Mouse (Mus musculus): ENCODE data around the gene Vmn1r32. TPM values are rescaled to one million over a fixed set of nuclear protein-coding genes. Genes with fewer than 3 reads are reported as not detected.

Gene Vmn1r32
- polyA plus RNA-seq (2015; fragmentation: Nextera tagmentation; extraction: Ambion mirVana), result not detected in 2 replicates

DNA sequence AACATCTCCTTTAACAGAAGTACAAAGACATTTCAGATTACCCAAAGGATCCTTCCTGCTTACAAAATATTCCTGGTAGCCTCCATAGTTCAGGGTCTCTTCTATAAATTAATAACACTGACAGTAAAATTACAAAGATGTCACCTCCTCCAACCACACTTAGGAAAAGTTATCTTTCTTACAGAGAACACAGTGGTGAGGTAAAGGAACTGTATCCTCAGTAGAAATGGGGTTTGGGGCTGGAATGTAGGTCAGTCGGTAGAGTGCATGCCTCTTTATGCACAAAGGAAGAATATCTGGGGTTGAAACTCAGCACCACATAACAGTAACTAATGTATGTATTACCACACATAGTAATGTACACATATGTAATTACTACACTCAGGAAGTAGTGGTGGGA is at the start of gene Vmn1r32:
Vmn1r32 (minus strand) TSS at position 101 of the 400 bp plus-strand sequence.
- H3K9ac ChIP-seq (ENCODE audit: low read depth, low read length), result no peak within 1 kb of the TSS
- no peaks in the 10 kb centered on the region for H3K27me3 ChIP-seq (ENCODE audit: insufficient read depth, low read length)
- no peak within 1 kb of the TSS for H3K27ac ChIP-seq
- ATAC-seq (replicated peaks; ENCODE audit: low FRiP score, low read depth), result no peak
- H3K4me1 ChIP-seq (replicated peaks; ENCODE audit: insufficient read depth, low read length), result no peaks in the 10 kb centered on the region
- no peaks in the 10 kb centered on the region for H3K9me3 ChIP-seq (replicated peaks; ENCODE audit: low read length)
- H3K36me3 ChIP-seq (ENCODE audit: insufficient read depth, low read length), result no peaks in the 10 kb centered on the region
- no peak within 1 kb of the TSS for H3K4me3 ChIP-seq (replicated peaks; ENCODE audit: low read depth, low read length)
- WGBS, result 76% methylated on average over 1 of the region's 1 CpGs
- no peak for DNase-seq (ENCODE audit: low spot score)
- H3K4me2 ChIP-seq (ENCODE audit: low read length), result no peak within 1 kb of the TSS
- no peak for TF ChIP-seq CTCF (IDR thresholded peaks at IDR 0.05; ENCODE audit: low read depth)

- ATAC-seq (replicated peaks; ENCODE audit: low FRiP score, low read depth) (no peak), DNase-seq (ENCODE audit: low spot score) (no peak)
- no peak overlapping the region for H3K4me3 ChIP-seq (replicated peaks; ENCODE audit: low read depth, low read length)
These were observed 35.9 kb upstream of the Vmn1r32 start for GRCm38 (mm10) chr6:66595804-66596203.

DNA sequence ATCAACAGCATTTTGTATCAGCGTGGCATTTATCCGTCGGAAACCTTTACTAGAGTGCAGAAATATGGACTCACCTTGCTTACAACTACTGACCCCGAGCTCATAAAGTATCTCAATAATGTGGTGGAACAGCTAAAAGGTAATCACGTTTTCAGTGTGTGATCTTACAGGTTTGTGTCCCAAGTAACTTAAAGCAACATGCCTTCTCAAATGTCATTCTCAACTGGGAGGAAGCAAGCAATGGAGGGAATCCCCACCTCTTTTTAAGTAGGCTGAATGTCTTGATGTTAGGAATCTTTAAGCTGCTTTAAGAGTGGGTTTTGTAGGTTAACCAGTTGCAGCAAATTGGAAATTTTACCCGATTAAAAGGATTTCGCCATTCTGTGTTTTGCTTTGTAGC is 23.9 kb downstream of the Vmn1r32 start:
- H3K27ac ChIP-seq, result peak overlapping the region; percentile 71; the same call in 1 of the 2 replicates
- peak overlapping the region; percentile 63 for H3K9ac ChIP-seq (ENCODE audit: low read depth, low read length)
- H3K9me3 ChIP-seq (replicated peaks; ENCODE audit: low read length), result no peaks in the 10 kb centered on the region
- 13% methylated on average over 7 of the region's 7 CpGs for WGBS
- ATAC-seq (replicated peaks; ENCODE audit: low FRiP score, low read depth) (no peak), DNase-seq (ENCODE audit: low spot score) (peak; percentile 14)
- peak overlapping the region; percentile 80 for H3K4me3 ChIP-seq (replicated peaks; ENCODE audit: low read depth, low read length)
- H3K4me1 ChIP-seq (replicated peaks; ENCODE audit: insufficient read depth, low read length), result no peaks in the 10 kb centered on the region
- H3K27me3 ChIP-seq (ENCODE audit: insufficient read depth, low read length), result no peaks in the 10 kb centered on the region
- 0 out of 2 replicates have a peak, but pooled peaks cover 5% of the 10 kb centered on the region for H3K36me3 ChIP-seq (ENCODE audit: insufficient read depth, low read length)
- H3K4me2 ChIP-seq (ENCODE audit: low read length), result peak overlapping the region; percentile 78
- no peak for TF ChIP-seq CTCF (IDR thresholded peaks at IDR 0.05; ENCODE audit: low read depth)

More at GRCm38 (mm10) chr6:66595804-66596203, 35.9 kb upstream of the Vmn1r32 start:
- H3K27me3 ChIP-seq (ENCODE audit: insufficient read depth, low read length), result no peaks in the 10 kb centered on the region
- no peak overlapping the region for H3K27ac ChIP-seq
- H3K9ac ChIP-seq (ENCODE audit: low read depth, low read length), result no peak overlapping the region
- H3K4me2 ChIP-seq (ENCODE audit: low read length), result no peak overlapping the region
- no peaks in the 10 kb centered on the region for H3K36me3 ChIP-seq (ENCODE audit: insufficient read depth, low read length)
- TF ChIP-seq CTCF (IDR thresholded peaks at IDR 0.05; ENCODE audit: low read depth), result no peak
- H3K9me3 ChIP-seq (replicated peaks; ENCODE audit: low read length), result no peaks in the 10 kb centered on the region
- H3K4me1 ChIP-seq (replicated peaks; ENCODE audit: insufficient read depth, low read length), result no peaks in the 10 kb centered on the region

GRCm38 (mm10) chr6:66535028-66535862 is 24.7 kb downstream of the Vmn1r32 start, which contains the start of gene Mad2l1:
Mad2l1 (plus strand) TSS chr6:66535390.
- Histone ChIP-seq H3K4me3 (replicated peaks; ENCODE audit: low read depth, low read length) (peak within 1 kb of the TSS; percentile 80), H3K4me2 (ENCODE audit: low read length) (peak within 1 kb of the TSS; percentile 78), H3K27me3 (ENCODE audit: insufficient read depth, low read length) (no peaks in the 10 kb centered on the region), H3K9ac (ENCODE audit: low read depth, low read length) (peak within 1 kb of the TSS; percentile 63), H3K4me1 (replicated peaks; ENCODE audit: insufficient read depth, low read length) (no peaks in the 10 kb centered on the region), H3K27ac (peak within 1 kb of the TSS; percentile 74; the same call in 1 of the 2 replicates), H3K36me3 (ENCODE audit: insufficient read depth, low read length) (0 out of 2 replicates have a peak, but pooled peaks cover 5% of the 10 kb centered on the region), H3K9me3 (replicated peaks; ENCODE audit: low read length) (no peaks in the 10 kb centered on the region)
- peak; percentile 100 for DNase-seq (ENCODE audit: low spot score)
- WGBS, result under 1% methylated on average over 57 of the region's 57 CpGs
- ATAC-seq (replicated peaks; ENCODE audit: low FRiP score, low read depth), result peak; percentile 100
- peak; percentile 36; the same call in 1 of the 2 replicates for TF ChIP-seq CTCF (IDR thresholded peaks at IDR 0.05; ENCODE audit: low read depth)

DNA sequence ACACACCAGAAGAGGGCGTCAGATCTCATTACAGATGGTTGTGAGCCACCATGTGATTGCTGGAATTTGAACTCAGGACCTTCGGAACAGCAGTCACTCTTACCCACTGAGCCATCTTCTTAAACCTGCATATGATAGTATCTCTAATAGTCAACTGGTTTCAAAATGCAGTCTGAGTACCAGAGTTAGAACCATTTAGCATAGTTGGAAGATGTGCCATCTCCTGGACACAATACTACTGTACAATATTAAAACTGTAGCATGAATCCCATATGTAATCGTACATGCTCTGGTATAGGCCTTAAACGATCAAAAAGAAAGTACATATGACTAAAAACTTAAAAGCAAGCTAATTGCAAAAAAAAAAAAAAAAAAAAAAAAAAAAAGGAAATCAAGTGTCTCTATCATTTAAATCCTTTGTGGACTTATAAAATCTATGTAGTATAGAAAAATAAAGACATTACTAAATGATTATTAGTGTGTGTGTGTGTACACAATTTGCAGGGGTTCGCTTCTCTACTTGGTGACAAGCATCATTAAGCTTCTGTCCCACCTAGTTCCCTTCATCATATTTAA is 25.4 kb downstream of the Vmn1r32 start:
- peak overlapping the region; percentile 58 for H3K4me2 ChIP-seq (ENCODE audit: low read length)
- no peaks in the 10 kb centered on the region for H3K9me3 ChIP-seq (replicated peaks; ENCODE audit: low read length)
- TF ChIP-seq CTCF (IDR thresholded peaks at IDR 0.05; ENCODE audit: low read depth), result no peak
- ATAC-seq (replicated peaks; ENCODE audit: low FRiP score, low read depth) (no peak), DNase-seq (ENCODE audit: low spot score) (no peak)
- H3K9ac ChIP-seq (ENCODE audit: low read depth, low read length), result no peak overlapping the region; the same call in 1 of the 2 replicates
- no peaks in the 10 kb centered on the region for H3K4me1 ChIP-seq (replicated peaks; ENCODE audit: insufficient read depth, low read length)
- no peaks in the 10 kb centered on the region for H3K36me3 ChIP-seq (ENCODE audit: insufficient read depth, low read length)
- no peaks in the 10 kb centered on the region for H3K27me3 ChIP-seq (ENCODE audit: insufficient read depth, low read length)
- H3K27ac ChIP-seq, result peak overlapping the region; percentile 74; the same call in 1 of the 2 replicates
- WGBS, result 76% methylated on average over 5 of the region's 5 CpGs
- H3K4me3 ChIP-seq (replicated peaks; ENCODE audit: low read depth, low read length), result peak overlapping the region; percentile 80; the same call in 1 of the 2 replicates

GRCm38 (mm10) chr6:66533241-66533640 is 26.7 kb downstream of the Vmn1r32 start:
- WGBS, result 24% methylated on average over 3 of the region's 3 CpGs
- H3K9ac ChIP-seq (ENCODE audit: low read depth, low read length), result no peak overlapping the region
- peak; percentile 81 for DNase-seq (ENCODE audit: low spot score)

More at GRCm38 (mm10) chr6:66533241-66533640, 26.7 kb downstream of the Vmn1r32 start:
- Histone ChIP-seq H3K4me1 (replicated peaks; ENCODE audit: insufficient read depth, low read length) (no peaks in the 10 kb centered on the region), H3K27me3 (ENCODE audit: insufficient read depth, low read length) (no peaks in the 10 kb centered on the region), H3K9me3 (replicated peaks; ENCODE audit: low read length) (no peaks in the 10 kb centered on the region), H3K4me3 (replicated peaks; ENCODE audit: low read depth, low read length) (no peak overlapping the region), H3K36me3 (ENCODE audit: insufficient read depth, low read length) (no peaks in the 10 kb centered on the region), H3K27ac (no peak overlapping the region), H3K4me2 (ENCODE audit: low read length) (no peak overlapping the region)
- peak; percentile 86 for TF ChIP-seq CTCF (IDR thresholded peaks at IDR 0.05; ENCODE audit: low read depth)
- no peak for ATAC-seq (replicated peaks; ENCODE audit: low FRiP score, low read depth)
